Mouse (Mus musculus): ENCODE data around the gene Mccc1.

- TF ChIP-seq CTCF (IDR thresholded peaks at IDR 0.05; ENCODE audit: control insufficient read depth, insufficient read depth, insufficient replicate concordance, low read depth, low read length) (no peak), POLR2A (IDR thresholded peaks at IDR 0.05; ENCODE audit: control insufficient read depth, low read depth, low read length) (no peak)
Measured at GRCm38 (mm10) chr3:35940047-35940446, 60.4 kb downstream of the Mccc1 start.
